Mouse (Mus musculus) retina, postnatal 7 days (tissue): ENCODE measurements at regions not wholly inside any gene's neighbourhood (a gene's known extent, or its start where the extent isn't known, plus 50 kb on each side); places are given as distances from the start of the nearest gene placed in this dataset.
"Not testable (repeated sequence)": the region's sequence is repeated elsewhere in the genome, so short reads cannot be mapped to it uniquely, and the experiment has no call there.

ENCODE experiments used
- DNase-seq: peaks from one replicate; pipeline ENCODE4 v3.0.0-alpha.2; 2012; ENCODE audit warnings: low read depth, low spot score

DNA sequence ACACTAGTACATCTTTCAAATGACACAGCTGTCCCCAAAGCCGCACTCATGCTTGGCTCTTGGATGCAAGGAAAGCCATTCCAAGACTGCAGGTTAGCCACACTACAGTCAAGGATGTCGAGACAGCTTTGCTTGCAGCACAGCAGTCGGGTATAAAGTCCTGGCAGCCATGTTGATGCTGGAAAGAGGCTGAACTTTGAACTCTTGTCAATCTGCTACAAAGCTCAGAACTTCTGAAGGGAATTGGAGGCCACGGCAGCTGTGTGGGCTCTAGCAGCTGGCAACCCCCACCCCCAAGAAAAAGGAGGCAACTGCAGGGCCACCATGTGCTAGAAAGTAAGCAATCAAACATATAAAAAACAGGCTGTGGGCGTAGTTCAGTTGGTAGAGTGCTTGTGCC is 90.0 kb upstream of the Zcchc2 start:
- no peak for DNase-seq

DNA sequence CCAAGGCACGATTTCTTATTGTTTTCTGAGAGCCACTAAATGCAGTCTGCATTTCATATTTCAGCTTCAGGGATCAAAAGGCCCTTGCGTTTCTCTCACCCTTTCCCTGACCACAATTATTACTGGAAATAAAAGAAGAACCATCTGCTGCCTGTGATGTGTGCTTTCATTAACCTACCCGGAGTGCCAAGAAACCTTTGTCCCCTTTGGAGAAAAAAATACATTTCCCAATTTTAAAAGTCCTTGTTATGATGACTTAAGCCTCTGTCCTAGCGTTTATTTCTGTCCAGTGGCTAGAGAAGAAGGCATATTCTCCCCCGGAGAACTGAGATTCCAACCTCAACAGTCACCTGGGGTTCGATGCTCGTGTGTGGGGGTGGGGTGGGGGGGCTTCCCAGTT is 89.3 kb upstream of the Zcchc2 start:
- no peak for DNase-seq

DNA sequence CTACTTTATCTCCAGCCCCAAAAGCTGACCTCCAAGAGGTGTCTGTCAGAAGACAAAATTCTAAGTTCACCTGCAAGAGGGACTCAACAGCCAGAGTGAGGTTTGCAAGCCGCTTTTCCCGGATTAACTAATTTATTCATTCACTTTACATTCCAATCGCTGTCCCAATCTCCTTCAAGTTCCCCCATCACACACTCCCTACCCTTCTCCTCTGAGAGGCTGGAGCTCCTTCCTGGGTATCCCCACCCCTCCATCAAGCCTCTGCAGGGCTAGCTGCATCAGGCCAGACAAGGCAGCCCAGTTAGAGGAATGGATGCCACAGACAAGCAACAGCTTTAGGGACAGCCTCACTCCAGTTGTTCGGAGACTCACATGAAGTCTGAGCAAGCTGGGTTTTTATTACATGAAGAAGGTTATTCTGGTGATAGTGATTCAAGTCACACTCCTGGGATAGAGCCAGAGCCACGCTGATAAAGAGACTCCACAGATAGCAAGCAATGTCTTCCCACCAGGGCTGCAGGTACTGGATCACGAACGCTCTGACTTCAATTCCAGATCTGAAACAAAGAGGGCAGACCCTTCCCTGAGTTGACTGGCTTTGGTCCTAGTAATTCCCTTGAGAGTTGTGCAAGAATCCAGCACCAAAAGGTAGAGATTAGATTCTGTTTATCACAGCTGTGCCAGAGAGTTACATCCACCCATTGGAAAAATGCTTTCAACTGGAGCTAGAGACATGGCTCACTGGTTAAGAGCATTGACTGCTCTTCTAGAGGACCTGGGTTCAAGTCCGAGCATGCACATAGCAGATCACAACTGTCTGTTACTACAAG is 86.7 kb upstream of the Zcchc2 start:
- no peak for DNase-seq

DNA sequence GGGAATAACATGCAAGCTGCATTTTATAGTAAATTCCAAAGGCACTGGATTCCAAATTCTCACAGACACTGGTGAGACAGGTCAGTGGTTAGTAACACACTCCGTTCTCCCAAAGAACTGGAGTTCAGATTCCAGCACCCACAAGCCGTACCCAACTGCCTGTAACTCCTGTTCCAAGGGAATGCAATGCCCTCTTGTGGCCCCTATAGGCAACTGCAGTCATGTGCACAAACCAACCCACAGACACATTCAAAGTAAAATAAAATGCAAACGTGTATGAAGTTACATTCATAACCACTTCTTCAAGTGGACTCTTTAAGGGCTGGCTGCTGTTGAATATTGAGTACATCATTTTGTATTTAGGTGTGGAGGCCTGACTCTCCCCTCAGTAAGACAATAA is 85.5 kb upstream of the Zcchc2 start:
- no peak for DNase-seq

DNA sequence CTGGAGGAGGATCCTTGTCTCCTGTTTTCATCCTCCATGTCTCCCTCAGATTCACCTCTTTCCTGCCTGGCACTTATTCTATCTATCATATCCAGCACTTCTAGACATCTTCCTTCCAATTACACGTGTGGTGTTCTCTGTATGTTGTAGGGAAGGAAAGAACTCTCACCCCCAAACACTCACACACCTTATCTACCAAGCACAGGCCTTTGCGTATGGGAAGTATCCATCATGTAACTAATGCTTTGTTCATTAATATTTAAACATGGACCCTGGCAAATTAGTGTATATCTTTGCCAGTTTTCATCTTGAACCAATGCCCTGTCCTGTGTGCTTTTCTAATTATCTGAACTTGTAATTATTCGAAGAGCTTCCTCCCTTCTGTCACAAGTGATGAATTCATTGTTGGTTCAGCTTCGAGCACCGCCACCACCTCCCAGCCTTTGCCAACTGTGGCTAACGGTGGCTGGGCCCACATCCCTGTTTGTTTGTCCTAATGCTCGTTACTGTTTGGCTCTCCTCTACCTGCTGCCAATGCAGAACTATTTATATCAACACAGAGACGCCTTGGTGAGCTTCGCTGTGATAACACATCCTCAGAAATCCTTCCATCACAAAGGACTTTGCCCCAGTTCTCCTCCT is 84.3 kb upstream of the Zcchc2 start:
- DNase-seq, result no peak

DNA sequence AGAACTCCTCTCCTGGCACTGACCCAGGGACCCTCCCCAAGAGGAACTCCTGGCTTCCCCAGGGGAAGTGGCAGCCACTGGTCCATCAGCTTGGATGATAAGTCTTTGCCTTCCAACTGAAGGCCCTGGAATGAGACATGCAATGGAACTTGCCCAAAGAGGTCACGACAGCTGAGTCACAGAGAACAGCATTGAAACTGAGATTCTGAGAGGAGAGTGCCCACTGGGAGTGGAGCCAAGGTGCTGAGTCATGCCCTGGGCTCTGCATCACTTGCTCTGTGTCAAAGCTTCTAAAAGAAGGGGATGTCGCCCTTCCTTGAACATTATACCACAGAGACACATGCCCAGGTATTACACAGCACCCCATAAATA is 83.8 kb upstream of the Zcchc2 start:
- DNase-seq, result peak; percentile 13

DNA sequence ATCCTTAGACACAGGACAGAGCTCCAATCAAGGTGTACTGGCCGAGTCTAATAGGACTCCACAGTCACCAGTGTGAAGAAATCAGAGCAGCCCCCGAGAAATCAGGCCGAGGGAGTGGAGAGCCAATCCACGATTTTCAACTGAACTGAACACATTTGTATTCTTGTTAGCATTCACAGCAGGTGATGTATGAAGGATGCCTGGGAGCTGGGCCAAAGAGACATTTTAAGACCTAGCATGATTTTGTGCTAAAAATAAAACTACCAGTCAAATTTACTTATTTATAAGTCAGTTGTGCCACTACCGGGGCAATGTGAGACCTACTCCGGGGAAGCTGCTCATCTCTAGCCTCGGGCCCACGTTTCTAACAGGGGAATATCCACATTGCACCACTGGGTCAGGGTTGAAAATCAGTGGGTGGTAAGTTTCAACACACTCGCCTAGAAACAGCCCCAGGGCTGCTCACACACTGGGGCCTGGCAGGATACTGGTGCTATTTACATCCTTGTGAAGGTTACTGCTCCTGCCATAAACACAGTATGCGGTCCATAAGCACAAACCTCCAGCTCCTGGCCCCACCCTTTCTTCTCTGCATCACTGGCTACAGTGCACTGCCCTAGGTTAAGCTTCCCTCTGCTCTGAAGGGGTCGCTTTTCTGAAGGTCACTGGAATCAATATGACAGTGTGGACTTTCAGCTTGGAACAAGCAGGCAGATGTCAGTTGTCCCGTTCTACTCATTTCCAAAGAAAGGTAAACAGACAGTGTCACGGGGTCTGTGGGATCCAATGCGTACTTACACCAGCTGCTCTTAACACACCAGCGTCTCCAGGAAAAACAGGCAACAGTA is 82.0 kb upstream of the Zcchc2 start:
- no peak for DNase-seq

DNA sequence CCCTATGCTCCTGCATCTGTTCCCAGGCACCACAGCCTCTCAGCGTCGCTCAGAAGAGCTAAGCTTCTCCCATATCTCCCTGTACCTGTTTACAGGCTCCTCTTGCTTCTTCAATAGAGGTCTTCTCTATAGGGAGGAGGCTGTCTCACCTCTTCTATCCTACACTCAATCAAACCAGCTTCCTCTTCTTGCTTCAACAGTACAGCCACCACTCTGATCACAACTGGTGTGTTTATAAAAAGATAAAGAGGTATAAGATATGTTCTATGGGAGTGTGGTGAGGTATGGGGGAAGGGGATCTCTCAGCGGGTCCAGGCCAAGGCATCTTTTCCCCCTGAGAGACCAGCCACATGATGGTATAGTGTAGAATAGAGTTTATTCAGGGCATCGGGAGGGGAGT is 81.1 kb upstream of the Zcchc2 start:
- DNase-seq, result no peak

DNA sequence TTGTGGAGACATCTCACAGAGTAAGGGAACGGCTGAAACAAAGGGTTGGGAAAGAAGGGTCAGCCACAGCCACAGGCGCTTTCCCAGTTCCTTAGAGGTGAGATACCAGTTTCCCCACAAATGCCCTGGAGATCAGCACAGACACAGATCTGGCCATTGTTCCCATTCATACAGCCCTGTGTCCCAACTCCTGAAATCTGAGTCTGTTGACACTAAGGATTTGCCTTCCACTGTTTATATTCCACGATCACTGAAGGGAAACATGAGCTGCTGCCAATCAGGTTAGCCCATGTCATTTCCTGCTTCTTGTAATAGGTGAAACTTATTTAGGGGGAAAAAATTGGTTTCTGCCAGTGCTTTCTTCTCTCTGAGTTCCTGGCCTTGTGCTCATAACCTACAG is 78.5 kb upstream of the Zcchc2 start:
- DNase-seq, result no peak

DNA sequence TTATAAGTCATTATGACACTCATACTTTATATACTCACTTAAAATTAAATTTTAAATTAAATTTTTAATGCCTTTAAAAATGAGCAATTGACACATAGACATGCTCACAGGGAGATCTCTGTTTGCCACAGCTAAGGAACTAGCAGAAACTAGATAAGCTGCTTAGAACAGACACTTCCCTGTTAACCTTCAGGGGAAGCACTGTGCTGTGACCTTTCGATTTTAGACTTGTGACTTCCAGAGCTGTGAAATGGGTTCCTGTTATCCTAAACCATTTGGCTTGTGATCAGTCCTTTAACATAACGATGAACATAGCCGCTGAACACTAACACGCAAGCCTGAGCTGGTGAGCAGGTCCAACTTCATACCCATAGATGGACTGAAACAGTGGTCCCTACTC is 68.4 kb upstream of the Zcchc2 start:
- DNase-seq, result no peak

DNA sequence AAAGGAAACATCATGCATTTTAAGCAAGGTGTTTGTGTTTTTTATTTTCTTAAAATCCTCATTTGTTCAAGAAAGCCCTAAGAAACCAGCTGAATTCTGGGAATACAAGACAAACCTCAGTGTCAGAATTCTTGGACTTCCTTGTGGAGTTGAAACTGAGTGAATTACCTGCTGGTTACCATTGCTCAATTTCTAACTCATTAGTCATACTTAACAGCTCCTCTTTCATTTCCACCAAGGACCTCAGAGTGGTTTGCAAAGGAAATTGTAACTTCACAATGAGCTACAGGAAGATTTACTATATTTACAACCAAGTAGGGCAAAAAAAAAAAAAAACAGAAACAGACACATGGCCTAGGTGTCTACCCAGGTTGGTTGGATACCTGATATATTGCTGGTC is 67.6 kb upstream of the Zcchc2 start:
- no peak for DNase-seq

DNA sequence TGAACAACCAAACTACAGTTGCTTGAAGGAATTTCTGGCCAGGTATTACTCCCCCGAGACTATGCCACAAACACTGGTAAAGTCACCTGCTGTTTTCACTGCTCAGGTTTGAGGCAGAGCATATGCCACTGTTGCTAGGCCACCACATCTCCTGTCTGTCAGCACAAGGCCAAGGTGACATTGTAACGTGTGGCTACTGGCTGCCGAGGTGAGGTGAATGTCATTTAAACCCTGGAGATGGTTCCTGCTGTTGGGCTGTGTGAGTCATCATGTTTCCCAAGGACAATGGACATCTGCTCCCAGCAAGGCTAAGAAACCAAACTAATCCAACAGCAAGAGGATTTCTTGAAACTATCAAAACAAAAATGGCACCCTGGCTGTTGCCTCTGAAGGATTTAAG is 67.2 kb upstream of the Zcchc2 start:
- DNase-seq, result no peak

DNA sequence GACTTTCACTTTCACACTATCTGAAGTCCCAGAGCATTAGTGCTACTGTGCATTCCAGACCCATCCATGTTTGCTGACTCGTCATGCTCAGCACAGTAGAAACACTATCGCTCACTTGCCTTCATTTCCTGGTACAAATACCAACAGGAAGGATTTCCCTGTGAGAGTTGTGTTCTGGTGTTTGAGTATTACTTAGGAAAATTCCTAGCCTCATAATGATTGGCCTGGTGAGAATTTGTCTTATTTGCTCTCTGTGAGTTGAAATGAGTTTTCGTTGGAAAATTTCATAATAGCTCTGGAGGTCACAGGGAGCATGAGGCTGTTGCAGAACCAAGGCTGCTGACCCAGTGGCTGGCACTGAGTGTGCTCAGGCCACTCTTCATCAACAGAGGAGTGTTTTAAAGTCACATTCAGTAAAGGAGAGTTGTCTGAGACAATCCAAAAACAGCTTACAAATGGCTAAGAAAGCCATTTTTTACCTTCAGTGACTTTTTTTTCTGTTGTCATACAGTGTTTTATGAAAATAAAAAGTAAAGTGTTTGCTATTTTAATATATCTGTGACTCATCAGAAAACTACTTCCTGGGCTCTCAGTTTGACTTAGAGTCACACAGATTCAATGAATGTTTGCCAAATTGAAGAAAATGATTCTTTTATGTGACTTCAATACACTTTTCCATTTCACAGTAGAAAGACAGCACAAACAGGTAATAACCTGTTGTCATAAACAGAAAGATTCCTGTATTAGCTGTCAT is 64.4 kb upstream of the Zcchc2 start:
- no peak for DNase-seq

DNA sequence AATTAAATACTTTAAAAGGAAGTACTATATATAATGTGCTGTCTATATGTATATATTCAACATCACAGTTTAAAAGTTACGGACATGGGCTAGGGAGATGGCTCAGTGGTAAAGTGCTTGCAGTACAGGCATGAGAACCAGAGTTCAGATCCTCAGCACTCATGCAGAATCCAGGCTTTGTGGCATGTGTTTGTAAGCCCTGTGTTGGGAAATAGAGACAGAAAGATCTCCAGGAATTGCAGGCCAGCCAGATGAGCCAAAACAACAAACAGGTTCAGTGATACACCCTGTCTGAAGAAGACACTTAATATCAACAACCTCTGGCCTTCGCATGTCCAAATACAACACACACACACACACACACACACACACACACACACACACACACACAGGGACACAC is 63.3 kb upstream of the Zcchc2 start:
- no peak for DNase-seq

DNA sequence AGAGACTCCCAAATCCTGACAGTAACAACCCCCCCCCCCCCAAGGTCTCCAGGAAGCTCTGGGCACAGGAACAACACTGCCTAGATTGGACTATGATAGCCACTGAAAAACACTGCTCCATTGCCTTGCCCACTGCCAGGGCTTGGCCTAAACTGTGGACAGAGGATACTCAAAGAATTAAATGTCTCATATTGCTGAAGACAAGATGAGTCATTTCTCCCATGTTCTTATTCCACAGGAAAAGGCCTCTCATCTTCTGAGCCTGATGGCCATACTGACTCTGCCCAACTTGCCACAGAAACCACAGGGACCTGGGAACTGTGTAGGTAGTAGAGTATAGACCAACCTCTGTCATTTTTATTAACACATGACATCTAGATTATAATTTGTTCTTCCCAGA is 59.4 kb upstream of the Zcchc2 start:
- DNase-seq, result no peak

DNA sequence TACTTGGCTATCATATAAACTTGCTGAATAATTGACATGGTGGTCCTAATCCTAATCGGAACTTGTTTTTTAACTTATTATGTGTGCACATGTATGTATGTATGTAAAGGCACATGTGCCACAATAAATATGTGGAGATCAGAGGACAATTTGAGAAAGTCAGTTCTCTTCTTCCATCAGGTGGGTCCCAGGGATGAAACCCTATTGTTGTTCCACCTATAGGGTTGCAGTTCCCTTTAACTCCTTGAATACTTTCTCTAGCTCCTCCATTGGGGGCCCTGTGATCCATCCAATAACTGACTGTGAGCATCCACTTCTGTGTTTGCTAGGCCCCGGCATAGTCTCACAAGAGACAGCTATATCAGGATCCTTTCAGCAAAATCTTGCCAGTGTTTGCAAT is 56.0 kb upstream of the Zcchc2 start:
- not testable (repeated sequence) for DNase-seq
